Mouse (Mus musculus) kidney, embryonic 14.5 days (tissue): ENCODE measurements around the gene Cers5. TPM values are rescaled to one million over a fixed set of nuclear protein-coding genes. Genes with fewer than 3 reads are reported as not detected.

Experiments used
- ATAC-seq: fragments of 200-750 bp; cut with Nextera tagmentation; 2 replicates; pipeline ENCODE4 v1.8.0; 2017; ENCODE audit warnings: moderate number of reproducible peaks, mild to moderate bottlenecking, moderate TSS enrichment, moderate library complexity; ENCODE audit not compliant: low FRiP score, low TSS enrichment
- H3K27ac ChIP-seq: fragments of 300-500 bp; sonication (generic); 2 replicates; pipeline ENCODE4 v1.5.1; 2014; ENCODE audit warnings: low read depth, mild to moderate bottlenecking, low read length, moderate library complexity, mixed read lengths
- H3K27me3 ChIP-seq: fragments of 300-500 bp; sonication (generic); 2 replicates; pipeline ENCODE4 v1.6.1; 2014; ENCODE audit warnings: mild to moderate bottlenecking, low read length; ENCODE audit not compliant: control insufficient read depth, insufficient read depth
- H3K36me3 ChIP-seq: fragments of 300-500 bp; sonication (generic); 2 replicates; pipeline ENCODE4 v1.6.1; 2014; ENCODE audit warnings: low read length, mixed read lengths; ENCODE audit not compliant: control insufficient read depth, insufficient read depth
- H3K4me1 ChIP-seq: fragments of 300-500 bp; sonication (generic); 2 replicates; pipeline ENCODE4 v1.6.1; 2014; ENCODE audit warnings: low read length, mixed read lengths; ENCODE audit not compliant: control insufficient read depth, insufficient read depth
- H3K4me2 ChIP-seq: fragments of 300-500 bp; sonication (generic); replicated peaks from 2 replicates; pipeline ENCODE4 v1.6.1; 2014; ENCODE audit warnings: low read depth, mild to moderate bottlenecking, low read length
- H3K4me3 ChIP-seq: fragments of 300-500 bp; sonication (generic); 2 replicates; pipeline ENCODE4 v1.5.1; 2014; ENCODE audit warnings: mild to moderate bottlenecking, low read length
- H3K9ac ChIP-seq: fragments of 300-500 bp; sonication (generic); 2 replicates; pipeline ENCODE4 v1.6.1; 2014; ENCODE audit warnings: low read depth, mild to moderate bottlenecking, low read length, moderate library complexity
- H3K9me3 ChIP-seq: fragments of 300-500 bp; sonication (generic); 2 replicates; pipeline ENCODE4 v1.6.1; 2016; ENCODE audit warnings: low read length; ENCODE audit not compliant: control insufficient read depth
- WGBS: fragments of 180-500 bp; shearing (Covaris S2); extraction: QIAGEN DNeasy Blood & Tissue Kit; methylation state at CpG from one replicate; pipeline ENCODE4 v1.1.7; 2014; 5-methylcytosine and 5-hydroxymethylcytosine counted together
- polyA plus RNA-seq: library from polyadenylated mRNA; unstranded; fragments of >200 nt; fragmentation: Nextera tagmentation; extraction: Ambion mirVana; gene quantifications from 2 replicates; pipeline ENCODE4 v1.2.1, GENCODE M21; 2014

Gene Cers5
- polyA plus RNA-seq, 1 experiment from 2014 or later = 87.7 TPM

DNA sequence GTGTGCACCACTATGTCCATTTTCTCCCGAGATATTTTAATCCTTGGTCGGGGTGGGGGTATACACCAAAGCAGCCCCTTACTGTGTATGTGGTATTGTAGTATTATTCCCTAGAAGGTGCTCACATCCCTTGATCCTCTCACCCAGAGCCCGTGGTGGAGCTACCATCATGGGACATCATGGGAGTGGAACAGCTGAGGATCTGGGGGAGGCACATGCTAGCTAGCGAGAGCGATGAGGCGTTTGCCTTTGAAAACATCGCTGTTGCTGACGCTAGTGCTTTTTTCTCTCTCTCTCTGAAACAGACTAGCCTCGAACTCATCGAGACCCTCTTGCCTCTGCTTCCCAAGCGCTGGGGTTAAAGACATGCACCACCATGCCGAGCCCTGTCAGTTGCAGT is 55.9 kb downstream of the Cers5 start:
- no peaks in the 10 kb centered on the region for H3K9me3 ChIP-seq
- H3K4me3 ChIP-seq = no peak overlapping the region
- no peak for ATAC-seq
- peaks cover 23% of the 10 kb centered on the region for H3K4me1 ChIP-seq
- no peak overlapping the region for H3K27ac ChIP-seq
- 68% methylated on average over 12 of the region's 12 CpGs for WGBS
- no peak overlapping the region for H3K9ac ChIP-seq
- peaks cover 33% of the 10 kb centered on the region for H3K36me3 ChIP-seq
- H3K4me2 ChIP-seq = no peak overlapping the region
- no peaks in the 10 kb centered on the region for H3K27me3 ChIP-seq

DNA sequence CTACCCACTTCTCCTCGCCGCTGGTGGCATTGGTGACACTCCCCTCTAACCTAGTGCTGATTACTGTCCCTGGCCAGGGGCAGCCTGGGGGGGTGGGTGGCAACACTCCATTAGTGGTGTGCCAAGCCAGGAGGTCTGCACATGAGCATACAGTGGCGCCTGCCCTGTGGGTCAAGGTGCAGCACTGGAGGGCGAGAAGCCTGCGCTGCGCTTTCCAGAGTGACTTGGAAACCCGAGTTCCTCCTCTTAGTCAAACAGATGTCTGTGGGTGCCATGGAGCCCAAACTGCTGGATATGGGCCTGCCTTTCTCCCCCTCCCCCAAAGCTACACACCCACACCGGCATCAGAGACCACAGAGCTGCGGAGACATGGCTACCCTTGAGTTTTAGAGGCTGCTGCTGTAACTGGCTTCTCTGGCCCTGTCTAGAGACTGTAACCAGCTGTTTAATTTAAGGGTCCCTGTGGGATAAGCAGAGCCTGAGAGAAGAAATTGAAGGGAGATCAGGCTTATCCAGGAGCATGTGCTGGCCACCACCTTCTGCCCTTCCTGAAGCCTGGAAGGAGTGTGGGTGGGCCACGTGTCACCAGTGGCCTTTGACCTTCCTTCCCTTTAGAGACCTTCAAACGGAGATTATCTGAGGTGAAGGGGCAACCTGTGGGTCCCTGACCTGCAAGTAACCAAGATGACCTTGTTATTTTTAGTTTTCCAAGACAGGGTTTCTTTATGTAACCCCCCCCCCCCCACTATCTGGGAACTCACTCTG is 56.5 kb downstream of the Cers5 start:
- H3K9ac ChIP-seq = no peak overlapping the region
- 53% methylated on average over 11 of the region's 11 CpGs for WGBS

DNA sequence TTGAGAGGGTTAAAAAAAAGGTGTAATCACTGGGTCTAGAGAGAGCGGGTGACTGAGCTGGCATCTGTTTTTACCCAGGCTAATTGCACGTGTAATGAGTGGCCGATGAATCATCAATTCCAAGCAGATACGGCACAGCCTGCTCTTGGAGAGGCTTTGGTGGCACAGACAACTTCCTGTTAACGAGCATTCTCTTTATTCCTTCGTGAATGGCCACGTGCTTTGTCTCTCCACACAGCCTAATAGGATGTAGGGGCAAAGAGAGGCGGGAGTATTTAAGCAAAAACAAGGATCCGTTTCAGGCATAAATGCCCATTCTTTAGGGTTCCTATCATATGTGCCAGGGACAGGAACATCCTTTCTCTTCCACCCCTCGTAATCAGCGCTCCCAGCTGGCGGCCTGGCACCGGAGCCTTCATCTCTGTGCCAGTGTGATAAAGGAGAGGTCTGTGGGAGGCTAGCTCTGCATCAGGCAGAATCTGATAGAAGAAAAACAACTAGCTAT is 57.3 kb downstream of the Cers5 start:
- H3K4me3 ChIP-seq = no peak overlapping the region
- H3K9ac ChIP-seq = no peak overlapping the region
- ATAC-seq = no peak
- H3K4me1 ChIP-seq = peaks cover 22% of the 10 kb centered on the region
- H3K27me3 ChIP-seq = no peaks in the 10 kb centered on the region
- no peaks in the 10 kb centered on the region for H3K9me3 ChIP-seq
- no peak overlapping the region for H3K27ac ChIP-seq
- H3K4me2 ChIP-seq = no peak overlapping the region
- 81% methylated on average over 13 of the region's 13 CpGs for WGBS
- H3K36me3 ChIP-seq = peaks cover 45% of the 10 kb centered on the region

More for the DNA sequence above, 56.5 kb downstream of the Cers5 start:
- Histone ChIP-seq H3K4me1 (peaks cover 22% of the 10 kb centered on the region), H3K4me2 (no peak overlapping the region), H3K27ac (no peak overlapping the region), H3K9me3 (no peaks in the 10 kb centered on the region), H3K4me3 (no peak overlapping the region), H3K27me3 (no peaks in the 10 kb centered on the region), H3K36me3 (peaks cover 39% of the 10 kb centered on the region)
- no peak for ATAC-seq

DNA sequence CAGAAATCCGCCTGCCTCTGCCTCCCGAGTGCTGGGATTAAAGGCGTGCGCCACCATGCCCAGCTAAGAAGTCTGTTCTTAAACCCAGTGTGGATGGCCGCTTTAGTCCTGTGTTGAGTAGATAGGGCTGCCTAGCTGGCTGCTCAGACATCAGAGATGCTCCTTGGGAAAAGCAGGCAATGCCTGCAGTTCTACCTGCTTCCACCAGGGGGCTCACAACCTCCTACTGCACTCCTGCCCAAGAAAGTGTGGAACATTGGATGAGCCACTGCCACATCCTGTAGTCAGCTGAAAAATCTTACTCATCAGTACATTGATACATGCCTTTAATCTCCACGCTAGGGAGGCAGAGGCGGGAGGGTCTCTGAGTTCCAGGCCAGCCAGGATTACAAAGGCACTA is 57.8 kb downstream of the Cers5 start:
- 56% methylated on average over 7 of the region's 7 CpGs for WGBS
- peaks cover 22% of the 10 kb centered on the region for H3K4me1 ChIP-seq
- no peaks in the 10 kb centered on the region for H3K27me3 ChIP-seq
- H3K4me2 ChIP-seq = no peak overlapping the region
- no peak overlapping the region for H3K9ac ChIP-seq
- no peaks in the 10 kb centered on the region for H3K9me3 ChIP-seq
- H3K27ac ChIP-seq = no peak overlapping the region
- ATAC-seq = 0 out of 2 replicates have a peak, but pooled peaks have one; percentile 16
- H3K36me3 ChIP-seq = peaks cover 50% of the 10 kb centered on the region
- no peak overlapping the region for H3K4me3 ChIP-seq

DNA sequence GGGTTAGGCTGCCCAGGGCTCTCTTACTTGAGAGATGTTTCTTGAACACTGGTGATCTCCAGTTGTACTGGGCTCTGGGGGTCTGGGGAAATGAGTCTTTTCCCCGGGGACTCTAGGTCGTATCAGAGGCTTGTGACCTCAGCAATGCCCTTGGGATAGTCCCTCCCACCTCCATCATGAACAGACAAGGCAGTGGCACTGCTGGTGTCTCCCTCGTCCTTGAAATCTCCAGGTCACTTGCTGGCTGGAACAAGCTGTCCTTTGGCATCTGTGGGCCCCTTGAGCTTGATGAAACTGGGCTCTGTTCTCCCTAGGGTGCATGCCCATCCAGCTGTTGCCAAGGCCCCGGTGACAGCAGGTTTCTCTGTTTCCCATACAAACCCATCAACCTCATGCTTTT is 58.5 kb downstream of the Cers5 start:
- WGBS = 67% methylated on average over 4 of the region's 4 CpGs

DNA sequence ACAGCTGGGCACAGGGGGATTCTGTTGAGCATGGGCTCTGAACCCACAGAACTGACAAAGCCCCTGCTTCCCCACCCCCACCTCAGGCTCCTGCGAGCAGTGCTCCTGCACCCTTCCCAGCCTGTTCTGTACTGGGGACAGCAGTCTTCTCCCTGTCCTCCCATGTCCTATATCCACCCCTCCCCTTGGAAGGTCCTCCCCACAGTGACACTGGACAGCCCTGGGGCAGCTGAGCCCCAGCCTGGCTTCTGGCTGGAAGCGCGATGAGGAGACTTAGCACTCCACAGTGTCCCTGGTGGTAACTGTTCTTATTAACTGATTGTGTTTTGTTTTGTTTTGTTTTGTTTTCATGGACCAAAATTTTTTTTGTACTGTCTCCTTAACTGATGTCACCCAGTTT is 59.1 kb downstream of the Cers5 start:
- 83% methylated on average over 3 of the region's 3 CpGs for WGBS
- no peak for ATAC-seq
- no peaks in the 10 kb centered on the region for H3K9me3 ChIP-seq

More for the DNA sequence above, 58.5 kb downstream of the Cers5 start:
- Histone ChIP-seq H3K9me3 (no peaks in the 10 kb centered on the region), H3K9ac (no peak overlapping the region), H3K4me3 (no peak overlapping the region), H3K4me2 (no peak overlapping the region), H3K4me1 (peaks cover 22% of the 10 kb centered on the region), H3K27ac (no peak overlapping the region), H3K36me3 (peaks cover 56% of the 10 kb centered on the region), H3K27me3 (no peaks in the 10 kb centered on the region)
- ATAC-seq = no peak

DNA sequence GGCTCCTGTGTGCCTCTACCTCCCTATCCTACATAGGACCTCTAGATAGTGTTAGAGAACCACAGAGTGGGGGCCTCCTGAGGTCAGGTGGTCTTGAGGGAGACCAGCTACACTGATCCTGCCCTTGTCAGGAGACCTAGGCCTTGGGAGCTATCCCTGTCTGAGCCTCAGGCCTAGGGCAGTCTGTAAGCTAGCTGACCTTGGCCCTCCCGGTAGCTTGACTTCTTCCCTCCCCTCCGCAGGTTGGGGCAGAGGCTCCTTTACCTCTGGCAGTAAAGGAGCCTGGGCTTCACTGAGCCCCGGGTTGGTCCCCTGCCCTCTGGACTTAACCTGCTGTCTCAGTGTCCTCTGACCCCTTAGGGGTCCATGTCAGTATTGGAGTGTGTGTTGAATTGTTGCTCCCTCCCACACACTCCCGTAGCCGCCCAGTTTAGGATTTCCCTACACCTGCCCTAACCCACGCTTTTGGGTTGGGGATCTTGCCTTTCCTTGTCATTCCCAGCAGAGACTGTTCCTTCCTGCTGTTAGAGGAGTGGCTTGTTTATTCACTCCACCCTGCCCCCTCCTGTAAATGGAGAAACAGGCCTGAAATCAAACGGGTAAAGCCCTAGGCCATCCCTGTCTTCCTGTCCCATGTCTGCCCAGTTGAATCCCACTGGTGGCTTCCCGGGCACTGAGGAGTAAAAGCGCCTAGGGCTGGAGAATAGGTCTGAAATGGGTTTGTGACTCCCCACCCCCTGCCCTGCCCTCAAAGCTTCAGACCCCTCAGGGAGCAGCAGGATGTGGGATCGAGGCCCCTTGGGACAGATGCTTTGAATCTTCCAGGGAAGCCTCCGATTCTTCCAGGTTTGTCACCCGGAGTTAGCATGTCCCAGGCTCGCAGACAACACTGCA is 59.8 kb downstream of the Cers5 start:
- Histone ChIP-seq H3K4me2 (no peak overlapping the region), H3K4me3 (no peak overlapping the region), H3K27ac (no peak overlapping the region), H3K9me3 (no peaks in the 10 kb centered on the region), H3K9ac (no peak overlapping the region), H3K4me1 (peaks cover 18% of the 10 kb centered on the region), H3K36me3 (peaks cover 69% of the 10 kb centered on the region), H3K27me3 (no peaks in the 10 kb centered on the region)
- WGBS = 55% methylated on average over 13 of the region's 13 CpGs
- no peak for ATAC-seq

More for the DNA sequence above, 59.1 kb downstream of the Cers5 start:
- no peak overlapping the region for H3K9ac ChIP-seq
- H3K4me2 ChIP-seq = no peak overlapping the region
- no peak overlapping the region for H3K27ac ChIP-seq
- peaks cover 22% of the 10 kb centered on the region for H3K4me1 ChIP-seq
- peaks cover 63% of the 10 kb centered on the region for H3K36me3 ChIP-seq
- H3K4me3 ChIP-seq = no peak overlapping the region
- H3K27me3 ChIP-seq = no peaks in the 10 kb centered on the region

DNA sequence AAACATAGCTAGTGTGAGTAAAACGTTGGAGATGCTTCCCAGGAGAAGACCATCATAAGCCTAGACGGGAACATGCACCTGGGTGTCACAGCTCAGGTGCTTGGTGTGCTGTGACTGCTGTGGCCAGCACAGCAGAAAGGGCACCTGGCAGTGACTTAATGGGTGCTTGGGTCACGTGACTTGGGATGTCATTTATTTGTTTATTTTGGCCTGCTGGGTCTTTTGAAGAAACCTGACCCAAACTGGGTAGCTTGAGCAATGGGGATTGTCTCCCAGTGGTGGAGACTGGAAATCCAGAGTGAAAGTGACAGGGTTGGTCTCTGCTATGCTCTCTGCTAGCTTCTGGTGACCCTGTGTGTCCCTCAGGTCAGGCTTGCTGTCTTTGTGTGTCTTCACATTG is 61.2 kb downstream of the Cers5 start:
- peaks cover 11% of the 10 kb centered on the region for H3K4me1 ChIP-seq
- no peak overlapping the region for H3K27ac ChIP-seq
- H3K36me3 ChIP-seq = peaks cover 83% of the 10 kb centered on the region
- H3K9me3 ChIP-seq = no peaks in the 10 kb centered on the region
- no peak overlapping the region for H3K4me2 ChIP-seq
- no peak overlapping the region for H3K4me3 ChIP-seq
- H3K27me3 ChIP-seq = no peaks in the 10 kb centered on the region
- H3K9ac ChIP-seq = no peak overlapping the region
- no peak for ATAC-seq
- 51% methylated on average over 3 of the region's 3 CpGs for WGBS
